Mouse (Mus musculus): ENCODE data around the gene Ackr2.

- TF ChIP-seq CTCF (IDR thresholded peaks at IDR 0.05) (no peak), EP300 (IDR thresholded peaks at IDR 0.05; ENCODE audit: insufficient read depth, low read depth, low read length) (0 out of 2 replicates have a peak, but pooled peaks have one; percentile 57)
Observed at GRCm38 (mm10) chr9:121895392-121895993, 2.7 kb upstream of the Ackr2 start.

Data from heart, adult 2 months (tissue).